ENCODE assay signal across 21 mouse cellular contexts in the genomic region with DNA sequence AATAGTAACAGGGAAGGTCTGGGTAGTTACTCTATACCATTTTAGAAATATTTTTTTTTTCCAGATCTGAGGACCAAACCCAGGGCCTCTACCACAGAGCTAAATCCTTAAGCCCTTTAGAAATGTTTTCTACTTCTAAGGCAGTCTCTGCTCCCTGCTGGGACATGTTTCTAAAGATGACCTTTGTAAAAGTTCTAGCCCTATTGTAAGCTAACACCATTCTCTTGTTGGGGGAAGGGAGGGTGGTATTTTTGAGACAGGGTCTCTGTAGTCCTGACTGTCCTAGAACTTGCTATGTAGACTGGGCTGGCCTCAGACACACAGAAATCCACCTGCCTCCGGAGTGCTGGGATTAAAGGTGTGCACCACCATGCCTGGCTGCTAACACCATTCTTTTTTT.
"Had no signal": no experiment of that assay in that cellular context is flagged by ENCODE, and none has a peak within 500 bp of the region (broad histone marks: within the 10 kb centered on the region; RNA-seq: fewer than 3 reads in every experiment).

No protein-coding gene starts in this region.

- H3K9ac ChIP-seq: limb, embryonic 13.5 days; liver, embryonic 12.5 days; liver, embryonic 15.5 days; lung, embryonic 15.5 days; midbrain, embryonic 12.5 days; midbrain, embryonic 15.5 days; neural tube, embryonic 13.5 days; stomach, embryonic 15.5 days had no signal

- H3K4me2 ChIP-seq: limb, embryonic 13.5 days; liver, embryonic 12.5 days; liver, embryonic 15.5 days; lung, embryonic 15.5 days; midbrain, embryonic 12.5 days; midbrain, embryonic 15.5 days; neural tube, embryonic 13.5 days; stomach, embryonic 15.5 days had no signal

- H3K9me3 ChIP-seq: limb, embryonic 10.5 days; limb, embryonic 13.5 days; liver, embryonic 12.5 days; liver, embryonic 15.5 days; lung, embryonic 15.5 days; midbrain, embryonic 12.5 days; midbrain, embryonic 15.5 days; neural tube, embryonic 13.5 days; stomach, embryonic 15.5 days had no signal

- H3K27ac ChIP-seq: layer of hippocampus, adult 2 months; limb, embryonic 13.5 days; liver, embryonic 12.5 days; liver, embryonic 15.5 days; lung, embryonic 15.5 days; midbrain, embryonic 12.5 days; midbrain, embryonic 15.5 days; neural tube, embryonic 13.5 days; stomach, embryonic 15.5 days had no signal

- H3K4me1 ChIP-seq: liver, embryonic 12.5 days; midbrain, embryonic 15.5 days; stomach, embryonic 15.5 days had no signal

- H3K4me3 ChIP-seq: layer of hippocampus, adult 2 months; limb, embryonic 10.5 days; limb, embryonic 13.5 days; liver, embryonic 12.5 days; liver, embryonic 15.5 days; lung, embryonic 15.5 days; midbrain, embryonic 12.5 days; midbrain, embryonic 15.5 days; myocyte; neural tube, embryonic 13.5 days; stomach, embryonic 15.5 days had no signal

- ATAC-seq: liver, embryonic 12.5 days; midbrain, embryonic 15.5 days had no signal

- H3K27me3 ChIP-seq: limb, embryonic 13.5 days; liver, embryonic 12.5 days; liver, embryonic 15.5 days; lung, embryonic 15.5 days; midbrain, embryonic 12.5 days; midbrain, embryonic 15.5 days; neural tube, embryonic 13.5 days; stomach, embryonic 15.5 days had no signal

- H3K36me3 ChIP-seq: limb, embryonic 10.5 days; limb, embryonic 13.5 days; lung, embryonic 15.5 days; midbrain, embryonic 12.5 days; midbrain, embryonic 15.5 days; neural tube, embryonic 13.5 days; stomach, embryonic 15.5 days had no signal

- DNase-seq: kidney, postnatal 14 days; layer of hippocampus, adult 9-11 months; liver; lung, adult 18-20 months; lung, postnatal 10 days; lung, postnatal 4 days; retina, postnatal 1 day; right cerebral cortex, postnatal 25 days; spleen, adult 18-20 months; thymus, postnatal 25 days had no signal
